Mouse (Mus musculus) monocyte, adult 59 days (primary cell): ENCODE data around the gene Pml. TPM values are rescaled to one million over a fixed set of nuclear protein-coding genes. Genes with fewer than 3 reads are reported as not detected.

Source experiments
- total RNA-seq, 2 experiments: library from RNA; stranded (reverse); gene quantifications; one replicate each; pipeline ENCODE4 v1.2.4; 2023

The Pml gene
- 10 to 100 TPM; 34.5 to 38.3 TPM for total RNA-seq

GRCm38 (mm10) chr9:58249592-58250192 lies at the start of gene Pml:
Pml (minus strand) TSS chr9:58249786.

GRCm38 (mm10) chr9:58253033-58253804 lies 3.6 kb upstream of the Pml start, which contains the start of gene Stoml1:
Stoml1 (plus strand) TSS chr9:58253164.

GRCm38 (mm10) chr9:58203516-58204447 lies 45.8 kb downstream of the Pml start, which contains the start of the genes Islr and Islr2:
Islr (minus strand) TSS chr9:58204306.
Islr2 (minus strand) TSS chr9:58204319.

Other genes with a start within 250 kb of the Pml start
- gene Cyp11a1, start 243.4 kb downstream of the Pml start, total RNA-seq: not detected
- not detected for gene Stra6, start 186.0 kb downstream of the Pml start, total RNA-seq
- gene Ccdc33, start 131.0 kb downstream of the Pml start, total RNA-seq: not detected
- gene Islr, start 45.5 kb downstream of the Pml start, total RNA-seq: not detected
- gene Islr2, start 45.5 kb downstream of the Pml start, total RNA-seq: not detected
- 10 to 100 TPM; 15.7 to 20.9 TPM for gene Stoml1, start 3.4 kb upstream of the Pml start, total RNA-seq
- gene Loxl1, start 63.4 kb upstream of the Pml start, total RNA-seq: under 1 TPM in 1 of 2 experiments, not detected in 1; 0.18 TPM
- gene Tbc1d21, start 120.7 kb upstream of the Pml start, total RNA-seq: not detected
- not detected for gene Insyn1, start 238.8 kb upstream of the Pml start, total RNA-seq